Mouse (Mus musculus): Measurements from ENCODE around the gene Specc1l. TPM values are rescaled to one million over a fixed set of nuclear protein-coding genes. Genes with fewer than 3 reads are reported as not detected.
"Not testable (repeated sequence)": the region's sequence is repeated elsewhere in the genome, so short reads cannot be mapped to it uniquely, and the experiment has no call there.

Gene Specc1l
- polyA plus RNA-seq, 1 experiment from 2014 or later, result 13.2 TPM

DNA sequence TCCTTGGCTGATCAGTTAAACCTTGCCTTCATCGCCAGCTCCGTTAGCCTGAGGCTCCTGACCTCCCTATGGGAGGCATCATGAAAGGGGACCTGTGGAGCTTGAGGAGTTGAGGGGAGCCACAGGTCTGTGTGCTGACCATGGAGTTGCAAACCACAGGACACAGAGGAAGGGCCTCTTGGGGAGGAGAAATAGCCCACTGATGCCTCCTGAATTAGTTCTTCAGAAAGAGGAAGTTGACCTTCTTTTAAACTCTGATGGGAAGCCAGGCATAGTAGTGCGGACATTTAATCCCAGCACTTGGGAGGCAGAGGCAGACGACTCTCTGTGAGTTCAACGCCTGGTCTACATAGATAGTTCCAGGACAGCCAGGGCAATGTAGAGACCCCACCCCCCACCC is 127.0 kb downstream of the Specc1l start:
- no peaks in the 10 kb centered on the region for H3K4me1 ChIP-seq
- no peak overlapping the region for H3K4me3 ChIP-seq
- no peak overlapping the region for H3K27ac ChIP-seq
- no peaks in the 10 kb centered on the region for H3K9me3 ChIP-seq (replicated peaks)
- H3K36me3 ChIP-seq, result no peaks in the 10 kb centered on the region
- H3K4me2 ChIP-seq, result no peak overlapping the region
- WGBS (ENCODE audit: insufficient replicate concordance), result 22% methylated on average over 5 of the region's 5 CpGs
- no peak for ATAC-seq
- H3K27me3 ChIP-seq (replicated peaks), result no peaks in the 10 kb centered on the region
- no peak overlapping the region for H3K9ac ChIP-seq

DNA sequence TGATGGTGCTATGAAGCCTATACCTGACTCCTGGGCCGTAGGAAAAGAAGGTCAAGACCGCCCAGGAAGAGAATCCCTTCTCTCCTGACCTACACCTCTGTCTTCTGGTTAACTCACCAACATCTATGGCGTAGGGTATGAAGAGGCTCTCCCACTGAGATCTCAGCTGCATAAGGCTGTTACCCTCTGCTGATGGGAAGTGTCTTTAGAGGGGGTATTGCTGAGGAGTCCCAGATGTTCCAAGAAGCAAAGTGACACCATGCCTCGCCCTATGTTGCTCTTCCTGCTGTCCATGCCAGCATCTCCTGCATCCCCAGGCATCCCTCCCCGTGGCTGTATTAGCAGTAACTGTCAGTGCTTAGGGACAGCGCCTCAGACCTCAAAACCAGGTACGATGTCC is 127.5 kb downstream of the Specc1l start:
- no peak overlapping the region for H3K9ac ChIP-seq
- H3K4me2 ChIP-seq, result no peak overlapping the region
- no peak overlapping the region for H3K4me3 ChIP-seq
- H3K27me3 ChIP-seq (replicated peaks), result no peaks in the 10 kb centered on the region
- H3K9me3 ChIP-seq (replicated peaks), result no peaks in the 10 kb centered on the region
- H3K27ac ChIP-seq, result no peak overlapping the region
- no peak for ATAC-seq
- no peaks in the 10 kb centered on the region for H3K36me3 ChIP-seq
- H3K4me1 ChIP-seq, result no peaks in the 10 kb centered on the region
- 62% methylated on average over 7 of the region's 7 CpGs for whole genome bisulfite sequencing (ENCODE audit: insufficient replicate concordance)

DNA sequence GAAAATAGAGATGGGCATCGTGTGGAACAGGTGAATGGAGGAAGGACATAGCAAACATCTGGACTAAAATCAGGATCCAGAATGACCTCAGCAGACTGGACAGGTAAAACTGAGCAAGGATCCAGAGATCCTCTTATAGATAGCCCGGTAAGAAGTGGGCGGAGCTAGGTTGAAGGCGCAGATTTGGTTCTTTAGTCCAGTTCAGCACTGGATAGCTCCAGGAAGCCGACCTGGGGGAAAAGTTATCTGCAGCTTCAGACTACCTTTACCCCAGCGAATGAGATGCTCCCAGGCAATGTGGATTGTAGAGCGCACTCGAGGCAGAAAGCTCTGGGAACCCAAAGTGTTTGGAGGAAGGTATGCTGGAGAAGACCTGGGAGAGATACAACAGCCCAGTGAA is 130.1 kb downstream of the Specc1l start:
- H3K9ac ChIP-seq, result no peak overlapping the region
- H3K9me3 ChIP-seq (replicated peaks), result no peaks in the 10 kb centered on the region
- no peak overlapping the region for H3K27ac ChIP-seq
- no peaks in the 10 kb centered on the region for H3K36me3 ChIP-seq
- H3K4me2 ChIP-seq, result no peak overlapping the region
- no peaks in the 10 kb centered on the region for H3K4me1 ChIP-seq
- WGBS (ENCODE audit: insufficient replicate concordance), result 37% methylated on average over 8 of the region's 8 CpGs
- no peak for ATAC-seq
- no peaks in the 10 kb centered on the region for H3K27me3 ChIP-seq (replicated peaks)
- no peak overlapping the region for H3K4me3 ChIP-seq

DNA sequence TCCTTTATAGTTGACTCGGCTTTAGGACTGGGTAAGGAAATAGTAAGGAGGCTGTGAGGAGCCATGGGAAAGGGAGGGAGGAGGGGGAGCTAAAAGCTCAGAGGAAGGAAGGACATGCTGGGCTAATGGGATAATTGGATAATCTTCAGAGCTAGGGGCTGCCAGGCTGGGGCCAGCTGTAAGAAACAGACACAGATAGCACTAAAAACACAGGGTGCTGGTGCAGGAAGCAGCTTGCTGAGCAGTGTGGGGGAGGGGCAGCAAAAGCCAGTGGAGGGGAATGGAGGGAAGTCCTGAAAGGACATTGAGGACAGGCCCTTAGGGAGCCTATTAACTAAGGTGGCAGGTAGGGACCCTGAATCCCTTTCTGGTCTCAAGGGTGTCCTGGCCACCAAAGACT is 132.7 kb downstream of the Specc1l start:
- not testable (repeated sequence) for H3K27ac ChIP-seq; H3K9ac ChIP-seq; H3K9me3 ChIP-seq (replicated peaks); H3K36me3 ChIP-seq; H3K4me3 ChIP-seq; H3K4me2 ChIP-seq; H3K27me3 ChIP-seq (replicated peaks); H3K4me1 ChIP-seq
- 50% methylated on average over 1 of the region's 1 CpGs for WGBS (ENCODE audit: insufficient replicate concordance)
- ATAC-seq, result 0 out of 2 replicates have a peak, but pooled peaks have one; percentile 24

DNA sequence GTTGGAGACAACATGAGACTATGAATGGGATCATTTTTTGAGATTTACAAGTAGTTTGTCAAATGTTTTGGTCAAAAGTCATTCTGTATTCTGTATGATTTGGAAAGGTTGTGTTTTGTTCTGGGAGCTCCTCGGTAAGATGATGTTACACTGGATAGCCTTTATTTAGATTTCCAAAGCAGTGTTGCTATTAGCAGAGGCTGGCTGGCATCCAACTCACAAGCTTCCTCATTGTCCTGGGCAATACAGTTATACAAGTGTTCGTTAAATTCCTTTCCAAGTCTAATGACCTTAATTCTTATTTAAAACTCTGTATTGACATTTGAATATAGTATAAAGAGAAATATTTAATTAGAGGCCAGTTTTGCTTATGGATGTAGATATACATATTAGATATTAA is 133.4 kb downstream of the Specc1l start:
- no peak overlapping the region for H3K4me2 ChIP-seq
- 63% methylated on average over 2 of the region's 2 CpGs for WGBS (ENCODE audit: insufficient replicate concordance)
- H3K27me3 ChIP-seq (replicated peaks), result no peaks in the 10 kb centered on the region
- H3K9ac ChIP-seq, result no peak overlapping the region
- no peaks in the 10 kb centered on the region for H3K4me1 ChIP-seq
- no peaks in the 10 kb centered on the region for H3K36me3 ChIP-seq
- H3K4me3 ChIP-seq, result no peak overlapping the region
- H3K9me3 ChIP-seq (replicated peaks), result no peaks in the 10 kb centered on the region
- no peak for ATAC-seq
- H3K27ac ChIP-seq, result no peak overlapping the region

DNA sequence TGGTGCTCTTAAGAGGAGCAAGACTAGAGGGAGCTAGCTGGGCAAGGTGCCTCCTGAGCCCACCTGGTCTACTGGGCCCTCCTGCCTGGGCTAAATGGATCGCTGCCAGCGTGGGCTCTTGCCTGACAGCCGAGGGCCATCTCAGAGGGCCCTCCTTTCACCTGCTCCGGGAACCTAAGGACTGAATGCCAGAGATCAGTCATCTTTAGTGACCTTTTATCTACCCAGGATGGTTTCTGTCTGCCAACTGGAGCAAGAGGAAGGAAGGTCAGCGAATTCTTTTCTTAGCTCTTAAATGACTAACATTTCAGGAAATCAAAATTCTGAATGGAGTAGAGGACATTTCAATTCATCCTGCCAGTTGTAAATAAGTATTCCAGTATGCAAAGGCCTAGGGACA is 138.7 kb downstream of the Specc1l start:
- H3K9ac ChIP-seq, result no peak overlapping the region
- no peak overlapping the region for H3K27ac ChIP-seq
- no peak overlapping the region for H3K4me2 ChIP-seq
- no peaks in the 10 kb centered on the region for H3K27me3 ChIP-seq (replicated peaks)
- no peak overlapping the region for H3K4me3 ChIP-seq
- no peaks in the 10 kb centered on the region for H3K9me3 ChIP-seq (replicated peaks)
- no peak for ATAC-seq
- WGBS (ENCODE audit: insufficient replicate concordance), result 62% methylated on average over 5 of the region's 5 CpGs
- H3K4me1 ChIP-seq, result no peaks in the 10 kb centered on the region
- no peaks in the 10 kb centered on the region for H3K36me3 ChIP-seq

DNA sequence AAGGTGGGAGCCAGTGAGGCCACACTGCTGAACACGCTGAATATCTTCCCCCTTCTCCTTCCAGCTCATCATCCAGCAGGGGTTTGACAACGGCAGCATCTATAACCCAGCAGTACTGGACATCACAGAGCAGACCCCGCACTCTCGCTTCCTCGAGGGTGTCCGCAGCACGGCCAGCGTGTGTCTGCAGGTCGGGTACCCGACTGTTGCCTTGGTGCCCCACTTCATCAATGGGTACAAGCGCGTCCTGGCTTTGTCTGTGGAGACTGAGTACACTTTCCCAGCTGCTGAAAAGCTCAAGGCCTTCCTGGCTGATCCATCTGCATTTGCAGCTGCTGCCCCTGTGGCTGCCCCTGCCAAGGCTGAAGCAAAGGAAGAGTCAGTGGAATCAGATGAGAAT is 140.7 kb downstream of the Specc1l start:
- 81% methylated on average over 12 of the region's 12 CpGs for WGBS (ENCODE audit: insufficient replicate concordance)
- no peak for ATAC-seq

DNA sequence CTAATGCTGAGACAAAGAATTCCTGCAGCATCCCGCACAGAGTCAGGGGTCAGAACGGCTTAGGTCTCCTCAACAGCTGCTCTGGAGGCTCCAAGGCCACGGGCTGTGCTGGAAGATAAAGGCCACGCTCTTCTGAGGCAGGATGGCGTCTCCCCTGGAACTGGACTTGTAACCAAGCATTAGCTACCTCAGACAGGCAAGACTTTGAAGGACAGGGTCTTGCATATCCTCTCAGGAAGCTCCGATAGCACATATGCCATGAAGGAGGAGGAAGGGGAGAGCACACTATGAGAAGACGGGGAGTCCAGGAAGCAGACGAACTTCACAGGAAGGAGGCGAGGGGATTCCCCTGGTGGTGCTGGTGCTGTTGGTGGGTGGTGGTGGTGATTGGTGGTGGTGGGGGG is 142.0 kb downstream of the Specc1l start:
- H3K9me3 ChIP-seq (replicated peaks); H3K36me3 ChIP-seq; H3K9ac ChIP-seq; H3K4me1 ChIP-seq; H3K4me2 ChIP-seq; H3K27me3 ChIP-seq (replicated peaks); H3K27ac ChIP-seq; H3K4me3 ChIP-seq: not testable (repeated sequence)
- WGBS (ENCODE audit: insufficient replicate concordance), result 21% methylated on average over 9 of the region's 9 CpGs
- peak; percentile 37; the same call in 1 of the 2 replicates for ATAC-seq

More for the DNA sequence above, 140.7 kb downstream of the Specc1l start:
- Histone ChIP-seq H3K4me3 (no peak overlapping the region), H3K27me3 (replicated peaks) (no peaks in the 10 kb centered on the region), H3K36me3 (no peaks in the 10 kb centered on the region), H3K9ac (no peak overlapping the region), H3K4me1 (no peaks in the 10 kb centered on the region), H3K4me2 (no peak overlapping the region), H3K9me3 (replicated peaks) (no peaks in the 10 kb centered on the region), H3K27ac (no peak overlapping the region)

DNA sequence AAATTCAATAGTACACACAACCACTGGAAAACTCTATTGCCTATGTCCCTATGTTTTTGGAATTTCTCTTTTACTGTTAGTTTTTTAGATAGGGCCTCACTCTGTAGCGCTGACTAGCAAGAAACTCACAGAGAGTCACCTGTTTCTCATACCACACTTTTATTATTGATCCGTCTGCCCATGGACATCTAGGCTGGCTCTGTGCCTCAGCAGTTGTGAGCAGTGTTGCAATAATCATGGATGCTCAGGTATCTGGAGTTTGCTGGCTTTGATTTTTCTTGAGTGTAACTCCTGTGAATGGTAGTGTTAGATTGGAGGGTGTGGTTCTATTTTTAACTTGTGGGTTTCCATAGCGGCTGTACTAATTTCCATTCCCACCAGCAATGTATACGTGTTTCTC is 143.5 kb downstream of the Specc1l start:
- WGBS (ENCODE audit: insufficient replicate concordance), result 46% methylated on average over 4 of the region's 4 CpGs
- ATAC-seq, result no peak
- H3K4me3 ChIP-seq, result no peak overlapping the region
- H3K4me1 ChIP-seq, result no peaks in the 10 kb centered on the region
- H3K36me3 ChIP-seq, result no peaks in the 10 kb centered on the region
- H3K9me3 ChIP-seq (replicated peaks), result no peaks in the 10 kb centered on the region
- H3K4me2 ChIP-seq, result no peak overlapping the region
- no peaks in the 10 kb centered on the region for H3K27me3 ChIP-seq (replicated peaks)
- H3K9ac ChIP-seq, result no peak overlapping the region
- H3K27ac ChIP-seq, result no peak overlapping the region

Other genes with a start within 250 kb of the Specc1l start
- gene Gnaz, start 244.9 kb upstream of the Specc1l start, polyA plus RNA-seq (2016; fragmentation: Nextera tagmentation; extraction: Ambion mirVana), result 9.0 and 9.6 TPM in 2 replicates
- gene Rsph14, start 179.5 kb upstream of the Specc1l start, polyA plus RNA-seq (2016; fragmentation: Nextera tagmentation; extraction: Ambion mirVana), result 0.08 TPM in 1 of 2 replicates, not detected in the other
- gene Rab36, start 175.0 kb upstream of the Specc1l start, polyA plus RNA-seq (2016; fragmentation: Nextera tagmentation; extraction: Ambion mirVana), result 3.4 and 4.1 TPM in 2 replicates
- gene Bcr, start 151.5 kb upstream of the Specc1l start, polyA plus RNA-seq (2016; fragmentation: Nextera tagmentation; extraction: Ambion mirVana), result 2.2 and 2.4 TPM in 2 replicates
- gene Adora2a, start 104.8 kb downstream of the Specc1l start, polyA plus RNA-seq (2016; fragmentation: Nextera tagmentation; extraction: Ambion mirVana), result 2.3 and 3.1 TPM in 2 replicates
- gene Upb1, start 189.0 kb downstream of the Specc1l start, polyA plus RNA-seq (2016; fragmentation: Nextera tagmentation; extraction: Ambion mirVana), result 7.4 and 7.8 TPM in 2 replicates